In genomic region chr11:107011669-107012323, GRCm38 (mm10) we compare ENCODE assay signal across 8 mouse cellular contexts. TPM values are rescaled to one million over a fixed set of nuclear protein-coding genes. Genes with fewer than 3 reads are reported as not detected.
DNase-seq lines count a peak whose midpoint lies in the region; ATAC-seq and TF ChIP-seq lines count a peak whose summit lies in the region.

No protein-coding gene starts in this region.

- ATAC-seq in cerebellum, adult (ENCODE audit: insufficient number of reproducible peaks, low FRiP score, low TSS enrichment), result no peak
- no peak for ATAC-seq in forebrain, embryonic 15.5 days (replicated peaks)
- ATAC-seq in limb, embryonic 15.5 days (ENCODE audit: insufficient number of reproducible peaks, low FRiP score, low TSS enrichment, low read depth), result 0 out of 2 replicates have a peak, but pooled peaks have one; percentile 44
- no peak for ATAC-seq in neural tube, embryonic 15.5 days (ENCODE audit: low FRiP score)

- H3K79me3 ChIP-seq in C2C12 (ENCODE audit: low read depth), result peaks cover 2% of the 10 kb centered on the region

- WGBS in forebrain, embryonic 15.5 days, result 44% methylated on average over 18 of the region's 18 CpGs
- 23% methylated on average over 18 of the region's 18 CpGs for WGBS in limb, embryonic 15.5 days
- WGBS in neural tube, embryonic 15.5 days, result 35% methylated on average over 18 of the region's 18 CpGs

- no peaks in the 10 kb centered on the region for H3K36me3 ChIP-seq in C2C12 (ENCODE audit: control insufficient read depth, insufficient read depth)
- no peaks in the 10 kb centered on the region for H3K36me3 ChIP-seq in forebrain, embryonic 15.5 days
- no peaks in the 10 kb centered on the region for H3K36me3 ChIP-seq in limb, embryonic 15.5 days
- no peaks in the 10 kb centered on the region for H3K36me3 ChIP-seq in neural tube, embryonic 15.5 days

- H3K79me2 ChIP-seq in C2C12 (ENCODE audit: control insufficient read depth, insufficient read depth), result no peaks in the 10 kb centered on the region

- H3K4me3 ChIP-seq in C2C12 (ENCODE audit: insufficient read depth, poor library complexity, severe bottlenecking), result peak overlapping the region; percentile 51
- peak overlapping the region; percentile 54 for H3K4me3 ChIP-seq in forebrain, embryonic 15.5 days
- peak overlapping the region; percentile 59 for H3K4me3 ChIP-seq in limb, embryonic 15.5 days
- H3K4me3 ChIP-seq in neural tube, embryonic 15.5 days (replicated peaks), result peak overlapping the region; percentile 64

- H3K27ac ChIP-seq in forebrain, embryonic 15.5 days (replicated peaks), result peak overlapping the region; percentile 91
- H3K27ac ChIP-seq in limb, embryonic 15.5 days, result peak overlapping the region; percentile 98
- peak overlapping the region; percentile 92 for H3K27ac ChIP-seq in neural tube, embryonic 15.5 days (replicated peaks)

- H3K27me3 ChIP-seq in C2C12 (ENCODE audit: control insufficient read depth, insufficient read depth, insufficient read length), result no peaks in the 10 kb centered on the region
- no peaks in the 10 kb centered on the region for H3K27me3 ChIP-seq in forebrain, embryonic 15.5 days
- H3K27me3 ChIP-seq in limb, embryonic 15.5 days, result no peaks in the 10 kb centered on the region
- no peaks in the 10 kb centered on the region for H3K27me3 ChIP-seq in neural tube, embryonic 15.5 days (replicated peaks)

- H3K4me2 ChIP-seq in forebrain, embryonic 15.5 days (replicated peaks), result peak overlapping the region; percentile 48
- peak overlapping the region; percentile 52 for H3K4me2 ChIP-seq in limb, embryonic 15.5 days
- peak overlapping the region; percentile 62 for H3K4me2 ChIP-seq in neural tube, embryonic 15.5 days

- H3K4me1 ChIP-seq in forebrain, embryonic 15.5 days, result peaks cover 8% of the 10 kb centered on the region
- peaks cover 10% of the 10 kb centered on the region for H3K4me1 ChIP-seq in limb, embryonic 15.5 days
- peaks cover 9% of the 10 kb centered on the region for H3K4me1 ChIP-seq in neural tube, embryonic 15.5 days

- peak overlapping the region; percentile 64 for H3K9ac ChIP-seq in forebrain, embryonic 15.5 days (replicated peaks)
- H3K9ac ChIP-seq in limb, embryonic 15.5 days, result peak overlapping the region; percentile 61
- H3K9ac ChIP-seq in neural tube, embryonic 15.5 days (replicated peaks), result peak overlapping the region; percentile 64

- peak; percentile 36 for DNase-seq in cerebellum, adult 8-10 months
- no peak for DNase-seq in thymus, postnatal 10 days (ENCODE audit: low spot score in 2 of 2)
- no peak for DNase-seq in right cerebral cortex, adult 18-20 months

- TF ChIP-seq CTCF in C2C12 (IDR thresholded peaks at IDR 0.05; ENCODE audit: control insufficient read depth, insufficient read depth, insufficient read length), result no peak

- H3ac ChIP-seq in C2C12 (ENCODE audit: control insufficient read depth, insufficient read length, low read depth), result peak overlapping the region; percentile 2

- H3K9me3 ChIP-seq in forebrain, embryonic 15.5 days, result no peaks in the 10 kb centered on the region
- H3K9me3 ChIP-seq in limb, embryonic 15.5 days, result no peaks in the 10 kb centered on the region
- no peaks in the 10 kb centered on the region for H3K9me3 ChIP-seq in neural tube, embryonic 15.5 days (replicated peaks)

TF ChIP-seq in C2C12, 6 proteins besides CTCF, POLR2A, EP300 and RAD21:
- no peak for TF ChIP-seq MYOD1 (IDR thresholded peaks at IDR 0.05; ENCODE audit: control insufficient read depth, insufficient read length, low read depth)
- TF ChIP-seq MYOG (IDR thresholded peaks at IDR 0.05; ENCODE audit: control insufficient read depth, extremely low read depth, insufficient read length), result no peak
- TF ChIP-seq CEBPB (IDR thresholded peaks at IDR 0.05; ENCODE audit: low read depth), result no peak
- TF ChIP-seq FOSL1 (IDR thresholded peaks at IDR 0.05; ENCODE audit: insufficient read depth, low read length, poor library complexity, severe bottlenecking), result no peak
- no peak for TF ChIP-seq USF1 (IDR thresholded peaks at IDR 0.05; ENCODE audit: low read depth)
- TF ChIP-seq MAX (IDR thresholded peaks at IDR 0.05), result no peak

RNA-seq across cellular contexts. Expression of gene Kpna2, which starts 12.5 kb away (rescaled TPM):
- polyA plus RNA-seq in C2C12 (2012; fragmentation: generic; extraction: Trizol), result 50.9 TPM
- polyA plus RNA-seq in forebrain, embryonic 15.5 days (2015; fragmentation: Nextera tagmentation; extraction: Ambion mirVana), result 262 and 282 TPM in 2 replicates
- polyA plus RNA-seq in limb, embryonic 15.5 days (2015; fragmentation: Nextera tagmentation; extraction: Ambion mirVana), result 277 and 281 TPM in 2 replicates
- 120 and 190 TPM in 2 replicates for polyA plus RNA-seq in neural tube, embryonic 15.5 days (2015; fragmentation: Nextera tagmentation; extraction: Ambion mirVana)

RNA-seq across cellular contexts. Expression of gene 1810010H24Rik, which starts 13.7 kb away (rescaled TPM):
- 0.47 TPM for polyA plus RNA-seq in C2C12 (2012; fragmentation: generic; extraction: Trizol)
- 4.0 and 5.7 TPM in 2 replicates for polyA plus RNA-seq in forebrain, embryonic 15.5 days (2015; fragmentation: Nextera tagmentation; extraction: Ambion mirVana)
- polyA plus RNA-seq in limb, embryonic 15.5 days (2015; fragmentation: Nextera tagmentation; extraction: Ambion mirVana), result 1.9 and 2.1 TPM in 2 replicates
- polyA plus RNA-seq in neural tube, embryonic 15.5 days (2015; fragmentation: Nextera tagmentation; extraction: Ambion mirVana), result 6.6 and 7.6 TPM in 2 replicates
